Mouse (Mus musculus) layer of hippocampus, postnatal 14 days (tissue): ENCODE measurements around the gene Per2. TPM values are rescaled to one million over a fixed set of nuclear protein-coding genes. Genes with fewer than 3 reads are reported as not detected.
A peak's percentile ranks its signal among the peaks of the same experiment; 100 is the strongest.

ENCODE experiments used
- DNase-seq, 2 experiments: peaks; one replicate each; pipeline ENCODE4 v3.0.0; 2021 to 2022; ENCODE audit warnings: low spot score in 2 of 2, mixed read lengths in 1 of 2
- total RNA-seq, 2 experiments: library from RNA; stranded (reverse); gene quantifications; 2 replicates each; pipeline ENCODE4 v1.2.3; 2021

Gene Per2
- total RNA-seq, 2 experiments from 2014 or later = 24.2 to 28.6 TPM

DNA sequence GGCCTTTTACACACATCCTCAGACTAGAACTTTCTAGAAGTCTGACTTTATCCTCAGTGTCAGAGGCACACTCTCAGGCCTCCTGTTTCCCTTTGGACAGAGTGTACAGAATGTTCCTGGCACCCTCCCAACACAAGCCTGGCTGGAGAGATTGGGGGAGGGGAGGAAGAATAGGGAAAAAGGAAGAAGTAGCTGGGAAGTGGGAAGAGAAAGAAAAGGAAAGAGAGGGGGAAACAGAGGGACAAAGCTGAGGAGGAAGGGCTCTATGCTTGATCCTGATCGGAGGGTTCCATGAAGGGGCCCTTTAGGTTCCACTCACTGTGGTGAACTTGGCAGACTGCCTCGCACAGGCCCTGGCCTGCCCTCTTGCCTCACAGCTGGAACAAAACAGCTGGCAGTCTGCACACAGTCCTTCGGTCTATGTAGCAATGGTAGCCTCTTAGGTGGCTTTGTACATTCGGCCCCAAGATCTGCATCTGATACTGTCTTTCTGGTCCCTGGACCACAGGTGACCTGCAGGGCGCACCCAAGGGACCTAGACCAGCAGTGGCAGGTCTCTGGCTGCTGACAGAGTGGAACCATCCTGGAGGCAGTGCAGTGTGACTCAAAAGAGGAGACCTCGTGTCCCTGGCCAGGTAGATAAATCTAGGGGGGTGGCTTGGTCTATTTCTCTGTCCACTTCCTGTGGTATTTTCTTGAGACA lies 22.6 kb downstream of the Per2 start:
- DNase-seq = peak in 1 of 2 experiments; percentile 78

- no peak for DNase-seq
Observed at GRCm38 (mm10) chr1:91435606-91436130, 23.5 kb downstream of the Per2 start.

DNA sequence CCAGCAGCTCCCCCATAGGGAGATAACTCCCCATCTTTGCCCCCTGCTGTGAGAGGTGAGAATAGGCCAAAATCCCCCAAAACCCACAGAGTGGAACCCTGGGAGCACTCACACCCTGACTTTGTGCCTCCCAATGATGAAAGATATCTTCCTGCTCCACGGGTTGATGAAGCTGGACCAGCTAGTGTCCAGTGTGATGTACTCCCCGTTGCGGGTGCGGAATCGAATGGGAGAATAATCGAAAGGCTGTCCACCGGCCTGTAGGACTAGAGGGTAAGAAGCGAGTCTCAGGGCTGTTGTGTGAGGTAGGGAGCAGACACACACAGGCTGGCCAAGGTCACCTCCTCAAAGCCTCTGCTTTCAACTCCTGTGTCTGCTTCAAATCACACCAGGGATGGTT lies 24.2 kb downstream of the Per2 start:
- no peak for DNase-seq

DNA sequence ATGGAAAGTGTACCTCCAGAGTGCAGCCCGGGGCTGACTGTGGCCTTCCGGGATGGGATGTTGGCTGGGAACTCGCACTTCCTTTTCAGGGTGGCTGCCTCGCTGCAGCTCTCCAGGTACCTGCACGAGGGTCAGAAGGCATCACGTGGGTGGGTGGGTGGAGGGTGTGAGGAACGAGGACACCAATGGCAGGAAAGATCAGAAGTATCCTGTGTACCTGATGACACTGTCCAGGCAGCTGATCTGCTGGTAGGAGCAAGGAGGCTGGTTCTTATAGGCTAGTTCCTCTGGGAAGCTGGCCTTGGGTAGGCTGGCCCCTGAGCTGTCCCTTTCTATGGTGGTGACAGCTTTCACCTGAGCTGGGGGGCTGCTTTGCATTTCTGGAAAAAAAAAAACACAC lies 28.4 kb downstream of the Per2 start:
- no peak for DNase-seq

- no peak for DNase-seq
Observed at GRCm38 (mm10) chr1:91429212-91429611, 29.9 kb downstream of the Per2 start.

DNA sequence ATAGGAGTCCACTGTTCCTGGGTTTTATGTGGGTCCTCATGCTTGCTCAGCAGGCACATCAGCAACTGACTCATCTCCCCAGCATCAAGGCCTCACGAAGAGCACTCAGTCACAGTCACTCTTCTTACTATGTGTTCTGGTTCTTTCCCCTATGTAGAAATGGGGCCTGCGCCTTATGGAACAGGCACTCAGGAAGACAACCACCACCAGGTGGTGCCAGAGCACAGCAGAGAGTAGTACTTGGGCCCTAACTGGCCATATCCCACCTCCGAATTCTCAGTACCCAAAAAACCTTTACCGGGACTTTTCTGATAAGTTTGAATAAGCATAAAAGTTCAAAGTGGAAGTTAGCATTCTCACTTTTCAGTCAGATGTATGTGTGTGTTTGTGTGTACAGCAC lies 30.5 kb downstream of the Per2 start:
- peak; percentile 64 to 78 for DNase-seq

DNA sequence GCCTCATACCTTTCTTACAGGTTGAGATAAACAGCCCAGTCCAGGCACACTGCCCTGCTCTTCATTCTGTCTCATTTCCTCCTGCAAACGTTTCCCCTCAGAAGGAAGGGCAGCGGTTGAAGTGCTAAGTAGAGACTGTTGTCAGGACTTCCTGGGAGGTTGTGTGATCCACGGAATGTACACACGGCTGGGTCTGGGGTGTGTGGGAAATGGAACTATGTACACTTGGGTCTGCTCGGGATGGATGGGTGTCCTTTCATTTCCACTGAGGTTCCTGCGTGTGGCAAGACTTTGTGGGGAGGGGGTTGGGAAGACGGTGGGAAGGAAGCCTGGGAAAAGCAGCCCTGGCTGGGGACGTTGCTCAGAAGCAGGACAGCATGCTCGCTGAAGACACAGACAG lies 32.7 kb downstream of the Per2 start:
- no peak for DNase-seq

DNA sequence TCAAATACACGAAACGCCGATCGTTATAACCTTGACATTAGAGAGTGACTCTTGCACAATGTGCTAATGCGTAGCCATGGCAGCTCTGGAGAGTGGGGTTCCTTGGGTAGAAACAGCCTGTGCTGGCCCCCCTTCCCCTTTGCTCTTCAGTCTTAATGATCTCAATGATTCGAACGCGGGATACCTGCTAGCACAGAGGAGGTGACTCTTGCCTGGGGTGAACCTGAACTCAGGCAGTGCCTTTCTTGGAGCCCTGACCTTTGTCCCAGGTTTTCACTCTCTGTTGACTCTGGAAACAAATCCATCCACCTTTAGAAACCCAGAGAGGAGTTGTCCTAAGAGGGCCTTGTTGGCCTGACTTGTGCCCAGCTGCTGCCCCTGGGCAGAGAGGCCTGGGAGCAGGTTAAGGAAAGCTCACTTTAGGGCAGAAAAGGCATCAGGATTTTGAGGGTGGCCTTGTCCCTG lies 38.5 kb downstream of the Per2 start:
- DNase-seq = no peak

DNA sequence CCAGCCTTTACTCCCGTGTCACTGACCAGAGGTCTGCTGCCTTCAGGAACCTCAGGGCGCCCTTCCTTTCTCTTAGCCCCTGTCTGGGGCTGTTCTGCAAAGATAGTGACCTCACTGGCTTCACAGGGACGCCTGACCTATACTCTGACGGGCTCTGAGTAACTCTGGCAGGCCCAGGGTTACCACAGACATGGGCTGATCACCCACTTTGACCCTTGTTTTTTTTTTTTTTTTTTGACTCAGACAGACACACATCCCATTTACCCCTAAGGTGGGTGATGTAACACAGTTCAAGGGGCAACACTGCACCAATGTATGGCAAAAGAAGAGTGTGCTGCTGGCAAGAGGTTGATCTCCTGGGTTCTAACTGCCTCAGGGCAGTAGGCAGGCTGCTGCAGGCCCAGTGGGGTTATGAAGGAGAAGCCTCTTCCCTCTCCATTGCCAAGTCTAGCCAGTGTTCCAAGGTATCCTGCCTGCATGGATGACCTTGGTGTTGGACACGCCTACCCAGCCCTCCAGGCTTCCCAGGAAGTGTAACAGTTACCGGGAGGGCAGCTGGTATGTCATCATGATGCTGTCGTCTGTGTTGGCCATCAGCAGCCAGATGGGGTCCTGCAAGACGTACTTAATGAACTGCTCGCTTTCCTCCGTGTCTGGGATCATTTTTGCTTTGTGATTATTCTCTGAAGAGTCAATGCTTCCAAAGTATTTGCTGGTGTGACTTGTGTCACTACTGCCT lies 39.1 kb downstream of the Per2 start:
- no peak for DNase-seq

GRCm38 (mm10) chr1:91417991-91418390 lies 41.1 kb downstream of the Per2 start:
- DNase-seq = no peak

DNA sequence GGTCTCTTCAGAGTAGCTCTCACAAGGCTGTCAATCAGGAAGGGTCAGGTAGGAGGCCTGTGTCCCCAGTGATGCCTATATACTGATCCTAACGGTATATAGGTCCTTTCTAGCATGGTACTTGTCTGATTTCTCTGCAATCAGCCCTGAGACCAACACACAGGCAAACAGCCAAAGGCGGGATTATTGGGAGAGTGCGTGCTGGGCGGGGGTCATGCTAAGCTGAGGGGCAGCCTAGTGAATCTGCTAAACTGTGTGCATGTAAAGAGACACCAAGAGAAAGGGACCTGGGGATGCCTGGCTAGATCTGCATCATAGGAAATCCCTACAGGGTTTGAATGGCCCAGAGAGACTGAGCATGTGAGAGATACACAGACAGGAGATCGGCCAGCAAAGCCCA lies 43.8 kb downstream of the Per2 start:
- no peak for DNase-seq

- no peak for DNase-seq
Observed at GRCm38 (mm10) chr1:91414903-91415302, 44.2 kb downstream of the Per2 start.

GRCm38 (mm10) chr1:91413898-91414594 lies 45.1 kb downstream of the Per2 start, which contains the start of gene Hes6:
Gene Hes6, minus strand, starts transcription at chr1:91414038.
- DNase-seq = peak; percentile 80

DNA sequence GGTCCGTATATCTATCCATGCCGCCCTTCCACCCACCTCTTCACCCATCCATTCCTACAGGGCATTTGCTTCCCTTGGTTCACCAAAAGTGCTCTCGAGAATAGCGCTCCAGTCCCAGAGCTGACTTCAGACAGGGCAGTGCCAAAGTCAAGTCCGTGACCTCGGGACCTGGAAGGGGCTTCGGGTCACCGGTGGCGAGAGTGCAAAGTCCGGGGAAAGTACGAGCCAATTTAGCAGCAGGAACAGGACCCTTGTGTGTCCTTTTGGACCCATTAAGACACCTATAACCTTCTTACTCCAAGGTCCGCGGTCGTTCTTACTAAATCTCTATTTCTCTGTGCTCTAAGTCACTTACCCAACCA lies 45.6 kb downstream of the Per2 start:
- no peak for DNase-seq

DNA sequence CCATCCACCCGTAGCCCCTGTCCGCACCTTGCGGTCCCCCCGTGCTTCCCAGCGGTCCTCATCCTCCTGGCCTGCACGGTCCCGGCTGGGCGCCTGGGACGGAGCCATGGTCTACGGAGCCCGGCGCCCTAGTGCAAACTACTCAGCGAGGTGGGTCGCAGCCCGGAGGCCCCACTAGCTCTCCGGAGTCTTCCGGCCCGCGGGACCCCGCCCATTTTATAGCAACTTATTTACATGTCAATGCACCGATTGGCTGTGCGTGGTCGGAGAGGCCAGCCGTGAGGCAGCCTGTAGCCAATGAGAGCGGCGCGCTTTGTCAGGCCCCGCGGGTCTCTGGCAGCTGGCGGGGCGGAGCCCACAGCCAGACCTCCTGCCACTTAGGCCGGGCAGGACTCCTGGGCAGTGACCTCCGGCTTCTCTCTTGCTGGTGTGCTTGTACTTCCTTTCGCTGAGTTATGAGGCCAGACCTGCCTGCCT lies 46.1 kb downstream of the Per2 start:
- DNase-seq = peak; percentile 88 to 96

DNA sequence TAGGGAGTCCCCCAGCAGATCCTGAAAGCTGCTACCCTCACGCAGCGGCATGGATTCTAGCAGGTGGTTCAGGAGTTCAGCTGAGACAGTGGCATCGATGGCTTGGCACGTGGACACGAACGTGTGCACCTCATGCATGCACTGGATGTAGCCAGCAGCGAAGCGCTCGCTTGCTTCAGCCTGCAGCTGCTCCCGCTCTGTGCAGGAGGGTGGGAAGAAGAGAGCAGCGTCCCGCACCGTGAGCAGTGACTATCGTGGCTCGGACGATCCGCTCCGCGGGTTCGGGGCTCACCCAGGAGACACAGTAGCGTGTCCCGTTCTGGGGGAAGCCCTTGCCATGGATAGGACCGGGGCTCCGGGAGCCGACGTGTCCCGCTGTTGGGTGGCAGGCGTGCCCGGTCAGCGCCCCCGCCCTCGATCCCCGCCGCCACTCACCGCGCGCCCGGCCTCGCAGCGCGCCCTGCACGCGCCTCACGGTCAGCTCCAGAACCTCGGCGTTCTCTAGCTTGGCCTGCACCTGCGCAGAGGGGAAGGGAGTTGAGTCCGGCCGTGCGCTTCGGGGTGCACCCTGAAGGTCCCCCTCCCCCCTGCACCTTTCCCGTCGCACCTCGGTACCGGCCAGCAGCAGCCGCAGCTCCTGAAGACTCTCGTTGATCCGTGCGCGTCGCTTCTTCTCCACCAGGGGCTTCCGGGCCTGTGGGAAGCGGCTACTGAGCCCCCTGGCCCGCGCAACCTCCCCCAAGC lies 46.7 kb downstream of the Per2 start:
- DNase-seq = peak in 1 of 2 experiments; percentile 15

DNA sequence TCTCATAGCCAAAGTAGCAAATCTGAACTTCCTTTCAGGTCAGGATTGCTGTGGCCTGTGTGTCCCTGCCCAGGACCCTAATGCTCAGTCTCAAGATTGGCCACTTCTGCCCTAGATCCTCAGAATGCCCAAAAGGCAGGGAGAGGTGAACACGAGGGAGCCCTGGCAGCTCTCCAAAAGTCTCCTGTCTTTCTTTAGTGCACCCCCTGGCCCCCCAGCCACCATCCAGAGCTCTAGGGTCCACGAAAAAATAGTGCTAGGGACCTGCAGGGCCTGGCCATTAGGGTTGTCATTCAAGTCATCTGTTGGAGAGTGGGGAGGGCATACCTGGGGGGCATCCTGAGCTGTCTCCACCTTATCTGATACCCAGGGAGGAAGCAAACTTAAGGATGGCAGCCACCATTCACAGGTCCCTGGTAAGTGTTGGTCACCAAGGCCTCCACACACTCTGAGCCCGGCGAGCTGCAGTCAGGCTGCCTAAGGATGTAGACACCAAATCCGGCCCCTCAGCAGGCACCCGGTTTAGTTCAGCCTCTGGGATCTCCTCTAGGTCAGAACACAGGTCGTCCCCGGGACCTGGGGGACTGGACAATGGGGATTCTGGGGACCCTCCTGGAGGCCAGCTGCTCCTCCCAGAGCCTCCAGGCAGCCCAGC lies 47.4 kb downstream of the Per2 start:
- no peak for DNase-seq

DNA sequence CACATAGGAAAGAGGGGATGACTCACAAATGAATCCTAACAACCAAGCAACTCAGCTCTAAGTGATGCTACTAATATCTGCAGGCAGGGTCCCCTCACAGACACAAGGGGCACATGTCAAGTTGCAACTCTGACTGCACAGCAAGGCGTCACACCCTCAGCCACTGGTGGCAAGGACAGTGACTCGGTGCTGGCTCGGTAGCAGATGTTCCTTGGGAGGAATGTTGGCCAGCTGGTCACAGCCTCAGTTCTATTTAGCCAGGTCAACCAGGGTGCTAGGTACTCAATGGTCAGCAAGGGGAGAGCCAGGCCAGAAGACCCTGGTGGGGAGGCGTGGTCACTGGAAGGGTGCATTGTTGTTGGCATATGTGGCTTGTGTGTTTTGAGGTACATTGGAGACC lies 51.3 kb downstream of the Per2 start:
- DNase-seq = no peak

- no peak for DNase-seq
Observed at GRCm38 (mm10) chr1:91405406-91406169, 53.5 kb downstream of the Per2 start.

- DNase-seq = no peak
Observed at GRCm38 (mm10) chr1:91404976-91405375, 54.1 kb downstream of the Per2 start.
